Mouse (Mus musculus) G1E (cell line): ENCODE results near the gene F2.

Experiments used
- CTCF ChIP-seq: IDR thresholded peaks from 2 replicates; pipeline ENCODE4 v1.5.1; 2012; ENCODE audit warnings: low read depth, low read length, inconsistent platforms, mixed read lengths
- GATA1 ChIP-seq: IDR thresholded peaks from 2 replicates; pipeline ENCODE4 v1.6.1; 2012; ENCODE audit warnings: borderline replicate concordance, low read length, inconsistent platforms, mixed read lengths

- TF ChIP-seq CTCF (no peak), GATA1 (no peak)
Observed at GRCm38 (mm10) chr2:91660981-91661380, 24.8 kb upstream of the F2 start.
